Mouse (Mus musculus): ENCODE results near the gene Snx3. TPM values are rescaled to one million over a fixed set of nuclear protein-coding genes. Genes with fewer than 3 reads are reported as not detected.

Gene Snx3
- polyA plus RNA-seq, 1 experiment from 2014 or later = 275 TPM

- no peak overlapping the region for H3K9ac ChIP-seq (ENCODE audit: low read length)
- no peak overlapping the region for H3K27ac ChIP-seq (replicated peaks)
- H3K9me3 ChIP-seq (ENCODE audit: control insufficient read depth, low read length) = no peaks in the 10 kb centered on the region
- no peaks in the 10 kb centered on the region for H3K27me3 ChIP-seq (ENCODE audit: control insufficient read depth, insufficient read depth, low read length)
- no peak overlapping the region for H3K4me3 ChIP-seq (ENCODE audit: low read depth, low read length)
- H3K36me3 ChIP-seq (ENCODE audit: control insufficient read depth, insufficient read depth, low read length) = peaks cover 15% of the 10 kb centered on the region
- DNase-seq (ENCODE audit: low spot score) (no peak), ATAC-seq (ENCODE audit: low FRiP score, low TSS enrichment) (no peak)
- TF ChIP-seq CTCF (IDR thresholded peaks at IDR 0.05; ENCODE audit: low read depth) (no peak), EP300 (optimal IDR thresholded peaks at IDR 0.05) (no peak)
- 87% methylated on average over 11 of the region's 11 CpGs for WGBS
- no peaks in the 10 kb centered on the region for H3K4me1 ChIP-seq (replicated peaks; ENCODE audit: control insufficient read depth, insufficient read depth)
- H3K4me2 ChIP-seq (replicated peaks; ENCODE audit: low read depth) = no peak overlapping the region
Observed at GRCm38 (mm10) chr10:42533836-42534453, 32.1 kb downstream of the Snx3 start.

- no peak overlapping the region for H3K27ac ChIP-seq (replicated peaks)
- no peak for TF ChIP-seq EP300 (optimal IDR thresholded peaks at IDR 0.05)
- no peak for TF ChIP-seq CTCF (IDR thresholded peaks at IDR 0.05; ENCODE audit: low read depth)
- no peak overlapping the region for H3K4me3 ChIP-seq (ENCODE audit: low read depth, low read length)
- no peak overlapping the region for H3K4me2 ChIP-seq (replicated peaks; ENCODE audit: low read depth)
- no peaks in the 10 kb centered on the region for H3K27me3 ChIP-seq (ENCODE audit: control insufficient read depth, insufficient read depth, low read length)
- ATAC-seq (ENCODE audit: low FRiP score, low TSS enrichment) (no peak), DNase-seq (ENCODE audit: low spot score) (no peak)
- no peaks in the 10 kb centered on the region for H3K9me3 ChIP-seq (ENCODE audit: control insufficient read depth, low read length)
- H3K9ac ChIP-seq (ENCODE audit: low read length) = no peak overlapping the region
- no peaks in the 10 kb centered on the region for H3K4me1 ChIP-seq (replicated peaks; ENCODE audit: control insufficient read depth, insufficient read depth)
- 73% methylated on average over 9 of the region's 9 CpGs for WGBS
- H3K36me3 ChIP-seq (ENCODE audit: control insufficient read depth, insufficient read depth, low read length) = peaks cover 10% of the 10 kb centered on the region
Observed at GRCm38 (mm10) chr10:42537571-42538316, 35.9 kb downstream of the Snx3 start.

- WGBS = 76% methylated on average over 6 of the region's 6 CpGs
- TF ChIP-seq EP300 (optimal IDR thresholded peaks at IDR 0.05) = no peak
- no peak for TF ChIP-seq CTCF (IDR thresholded peaks at IDR 0.05; ENCODE audit: low read depth)
- ATAC-seq (ENCODE audit: low FRiP score, low TSS enrichment) = no peak
Observed at GRCm38 (mm10) chr10:42545707-42546503, 44.1 kb downstream of the Snx3 start.

GRCm38 (mm10) chr10:42546507-42546906 lies 44.7 kb downstream of the Snx3 start:
- DNase-seq (ENCODE audit: low spot score) = no peak
- 85% methylated on average over 3 of the region's 3 CpGs for WGBS
- Histone ChIP-seq H3K4me2 (replicated peaks; ENCODE audit: low read depth) (no peak overlapping the region), H3K27me3 (ENCODE audit: control insufficient read depth, insufficient read depth, low read length) (no peaks in the 10 kb centered on the region), H3K9me3 (ENCODE audit: control insufficient read depth, low read length) (no peaks in the 10 kb centered on the region), H3K27ac (replicated peaks) (no peak overlapping the region), H3K4me3 (ENCODE audit: low read depth, low read length) (no peak overlapping the region), H3K4me1 (replicated peaks; ENCODE audit: control insufficient read depth, insufficient read depth) (no peaks in the 10 kb centered on the region), H3K36me3 (ENCODE audit: control insufficient read depth, insufficient read depth, low read length) (no peaks in the 10 kb centered on the region), H3K9ac (ENCODE audit: low read length) (no peak overlapping the region)
- TF ChIP-seq CTCF (IDR thresholded peaks at IDR 0.05; ENCODE audit: low read depth) = no peak
- no peak for TF ChIP-seq EP300 (optimal IDR thresholded peaks at IDR 0.05)
- ATAC-seq (ENCODE audit: low FRiP score, low TSS enrichment) = no peak

More at GRCm38 (mm10) chr10:42545707-42546503, 44.1 kb downstream of the Snx3 start:
- H3K36me3 ChIP-seq (ENCODE audit: control insufficient read depth, insufficient read depth, low read length) = no peaks in the 10 kb centered on the region
- H3K4me3 ChIP-seq (ENCODE audit: low read depth, low read length) = no peak overlapping the region
- no peaks in the 10 kb centered on the region for H3K9me3 ChIP-seq (ENCODE audit: control insufficient read depth, low read length)
- DNase-seq (ENCODE audit: low spot score) = no peak
- H3K27ac ChIP-seq (replicated peaks) = no peak overlapping the region
- no peak overlapping the region for H3K4me2 ChIP-seq (replicated peaks; ENCODE audit: low read depth)
- H3K27me3 ChIP-seq (ENCODE audit: control insufficient read depth, insufficient read depth, low read length) = no peaks in the 10 kb centered on the region
- H3K4me1 ChIP-seq (replicated peaks; ENCODE audit: control insufficient read depth, insufficient read depth) = no peaks in the 10 kb centered on the region
- no peak overlapping the region for H3K9ac ChIP-seq (ENCODE audit: low read length)

- no peak for DNase-seq (ENCODE audit: low spot score)
- H3K4me2 ChIP-seq (replicated peaks; ENCODE audit: low read depth) = no peak overlapping the region
- no peaks in the 10 kb centered on the region for H3K36me3 ChIP-seq (ENCODE audit: control insufficient read depth, insufficient read depth, low read length)
- no peak overlapping the region for H3K4me3 ChIP-seq (ENCODE audit: low read depth, low read length)
- 70% methylated on average over 5 of the region's 5 CpGs for WGBS
- H3K9ac ChIP-seq (ENCODE audit: low read length) = no peak overlapping the region
- no peak for TF ChIP-seq CTCF (IDR thresholded peaks at IDR 0.05; ENCODE audit: low read depth)
- TF ChIP-seq EP300 (optimal IDR thresholded peaks at IDR 0.05) = no peak
- no peaks in the 10 kb centered on the region for H3K4me1 ChIP-seq (replicated peaks; ENCODE audit: control insufficient read depth, insufficient read depth)
- H3K9me3 ChIP-seq (ENCODE audit: control insufficient read depth, low read length) = no peaks in the 10 kb centered on the region
- no peak overlapping the region for H3K27ac ChIP-seq (replicated peaks)
- no peaks in the 10 kb centered on the region for H3K27me3 ChIP-seq (ENCODE audit: control insufficient read depth, insufficient read depth, low read length)
- ATAC-seq (ENCODE audit: low FRiP score, low TSS enrichment) = no peak
Observed at GRCm38 (mm10) chr10:42559581-42560200, 57.9 kb downstream of the Snx3 start.

Measured in stomach, postnatal 0 days (tissue).